Mouse (Mus musculus) hindbrain, embryonic 15.5 days (tissue): ENCODE data around the gene Ccl1. TPM values are rescaled to one million over a fixed set of nuclear protein-coding genes. Genes with fewer than 3 reads are reported as not detected.
A peak's percentile ranks its signal among the peaks of the same experiment; 100 is the strongest.

Source experiments
- ATAC-seq: fragments of 200-750 bp; cut with Nextera tagmentation; 2 replicates; pipeline ENCODE4 v1.8.0; 2017; ENCODE audit warnings: low read depth, moderate number of reproducible peaks, moderate TSS enrichment; ENCODE audit not compliant: low FRiP score
- H3K27ac ChIP-seq: fragments of 300-500 bp; sonication (generic); replicated peaks from 2 replicates; pipeline ENCODE4 v1.5.1; 2015; ENCODE audit warnings: mild to moderate bottlenecking, inconsistent platforms
- H3K27me3 ChIP-seq: fragments of 300-500 bp; sonication (generic); 2 replicates; pipeline ENCODE4 v1.6.1; 2015; ENCODE audit warnings: control low read depth, inconsistent platforms
- H3K36me3 ChIP-seq: fragments of 300-500 bp; sonication (generic); 2 replicates; pipeline ENCODE4 v1.6.1; 2015; ENCODE audit warnings: control low read depth, inconsistent platforms
- H3K4me1 ChIP-seq: fragments of 300-500 bp; sonication (generic); replicated peaks from 2 replicates; pipeline ENCODE4 v1.6.1; 2015; ENCODE audit warnings: control low read depth, inconsistent platforms
- H3K4me2 ChIP-seq: fragments of 300-500 bp; sonication (generic); 2 replicates; pipeline ENCODE4 v1.6.1; 2015; ENCODE audit warnings: moderate library complexity, mild to moderate bottlenecking, inconsistent platforms
- H3K4me3 ChIP-seq: fragments of 300-500 bp; sonication (generic); 2 replicates; pipeline ENCODE4 v1.5.1; 2015; ENCODE audit warnings: mild to moderate bottlenecking, inconsistent platforms
- H3K9ac ChIP-seq: fragments of 300-500 bp; sonication (generic); 2 replicates; pipeline ENCODE4 v1.6.1; 2015; ENCODE audit warnings: inconsistent platforms
- H3K9me3 ChIP-seq: fragments of 300-500 bp; sonication (generic); 2 replicates; pipeline ENCODE4 v1.6.1; 2016; ENCODE audit warnings: control low read depth, inconsistent platforms
- WGBS: fragments of 180-500 bp; shearing (Covaris S2); methylation state at CpG from one replicate; pipeline ENCODE4 v1.1.7; 2015; 5-methylcytosine and 5-hydroxymethylcytosine counted together
- polyA plus RNA-seq: library from polyadenylated mRNA; unstranded; fragments of >200 nt; fragmentation: Nextera tagmentation; extraction: Ambion mirVana; gene quantifications from 2 replicates; pipeline ENCODE4 v1.2.1, GENCODE M21; 2015

The Ccl1 gene
- polyA plus RNA-seq, 1 experiment from 2014 or later = 0.66 TPM

DNA sequence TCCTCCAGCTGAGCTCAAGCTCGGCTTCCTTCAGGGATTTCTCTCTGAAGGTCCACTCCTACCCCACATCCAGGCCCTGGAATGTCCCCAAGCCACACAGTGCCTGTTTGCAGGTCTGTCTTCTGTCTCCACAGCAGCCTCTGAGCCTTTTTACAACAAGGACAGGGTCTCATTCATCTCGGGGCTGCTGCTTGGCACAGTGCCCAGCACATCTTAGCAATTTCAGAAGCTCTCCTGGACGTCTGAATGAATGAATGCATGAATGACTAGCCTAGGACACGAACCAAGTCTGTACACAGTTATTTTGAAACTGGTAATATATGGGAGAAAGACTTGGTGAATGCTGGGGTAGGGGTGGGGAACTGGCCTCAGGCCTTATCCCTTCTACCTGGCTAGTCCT lies 52.1 kb downstream of the Ccl1 start:
- no peak overlapping the region for H3K4me3 ChIP-seq
- no peak overlapping the region for H3K27ac ChIP-seq
- 25% methylated on average over 4 of the region's 4 CpGs for WGBS
- no peaks in the 10 kb centered on the region for H3K9me3 ChIP-seq
- H3K4me1 ChIP-seq = peaks cover 16% of the 10 kb centered on the region
- H3K36me3 ChIP-seq = no peaks in the 10 kb centered on the region
- H3K4me2 ChIP-seq = no peak overlapping the region
- no peak for ATAC-seq
- H3K27me3 ChIP-seq = no peaks in the 10 kb centered on the region
- H3K9ac ChIP-seq = no peak overlapping the region

DNA sequence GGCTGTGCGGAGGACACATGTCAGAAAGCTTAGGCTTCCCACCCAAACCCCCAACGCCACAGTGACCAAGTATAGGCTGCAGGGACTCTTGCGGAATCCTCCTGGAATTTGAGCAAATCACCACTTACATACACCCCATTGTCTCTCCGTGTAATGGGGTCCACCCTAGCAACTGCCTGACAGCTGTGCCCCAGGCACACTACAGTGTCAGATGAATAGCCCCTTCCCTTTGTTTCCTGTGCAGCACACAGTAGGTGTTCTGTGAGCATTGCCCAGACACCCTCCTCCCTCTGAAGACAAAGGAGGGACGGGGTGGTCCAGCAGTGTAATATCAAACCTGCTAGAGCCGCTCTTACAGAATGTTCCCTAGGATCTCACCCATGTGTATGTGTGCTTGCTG lies 54.2 kb downstream of the Ccl1 start:
- Histone ChIP-seq H3K9ac (no peak overlapping the region), H3K4me2 (no peak overlapping the region), H3K27me3 (no peaks in the 10 kb centered on the region), H3K9me3 (no peaks in the 10 kb centered on the region), H3K27ac (no peak overlapping the region), H3K36me3 (no peaks in the 10 kb centered on the region), H3K4me1 (peaks cover 16% of the 10 kb centered on the region), H3K4me3 (no peak overlapping the region)
- ATAC-seq = no peak
- 25% methylated on average over 6 of the region's 6 CpGs for WGBS

- Histone ChIP-seq H3K4me3 (no peak overlapping the region), H3K4me2 (no peak overlapping the region), H3K36me3 (no peaks in the 10 kb centered on the region), H3K27ac (no peak overlapping the region), H3K9ac (no peak overlapping the region), H3K9me3 (no peaks in the 10 kb centered on the region), H3K27me3 (no peaks in the 10 kb centered on the region), H3K4me1 (peaks cover 11% of the 10 kb centered on the region)
- WGBS = 67% methylated on average over 6 of the region's 6 CpGs
- no peak for ATAC-seq
These were observed 55.5 kb downstream of the Ccl1 start for GRCm38 (mm10) chr11:82249945-82250344.

GRCm38 (mm10) chr11:82237439-82237838 lies 68.1 kb downstream of the Ccl1 start:
- H3K9me3 ChIP-seq = no peaks in the 10 kb centered on the region
- no peak overlapping the region for H3K9ac ChIP-seq
- H3K27ac ChIP-seq = no peak overlapping the region
- peak; percentile 38; the same call in 1 of the 2 replicates for ATAC-seq
- H3K36me3 ChIP-seq = no peaks in the 10 kb centered on the region
- no peak overlapping the region for H3K4me2 ChIP-seq
- WGBS = 50% methylated on average over 5 of the region's 5 CpGs
- peaks cover 15% of the 10 kb centered on the region for H3K4me1 ChIP-seq
- no peak overlapping the region for H3K4me3 ChIP-seq
- H3K27me3 ChIP-seq = no peaks in the 10 kb centered on the region

DNA sequence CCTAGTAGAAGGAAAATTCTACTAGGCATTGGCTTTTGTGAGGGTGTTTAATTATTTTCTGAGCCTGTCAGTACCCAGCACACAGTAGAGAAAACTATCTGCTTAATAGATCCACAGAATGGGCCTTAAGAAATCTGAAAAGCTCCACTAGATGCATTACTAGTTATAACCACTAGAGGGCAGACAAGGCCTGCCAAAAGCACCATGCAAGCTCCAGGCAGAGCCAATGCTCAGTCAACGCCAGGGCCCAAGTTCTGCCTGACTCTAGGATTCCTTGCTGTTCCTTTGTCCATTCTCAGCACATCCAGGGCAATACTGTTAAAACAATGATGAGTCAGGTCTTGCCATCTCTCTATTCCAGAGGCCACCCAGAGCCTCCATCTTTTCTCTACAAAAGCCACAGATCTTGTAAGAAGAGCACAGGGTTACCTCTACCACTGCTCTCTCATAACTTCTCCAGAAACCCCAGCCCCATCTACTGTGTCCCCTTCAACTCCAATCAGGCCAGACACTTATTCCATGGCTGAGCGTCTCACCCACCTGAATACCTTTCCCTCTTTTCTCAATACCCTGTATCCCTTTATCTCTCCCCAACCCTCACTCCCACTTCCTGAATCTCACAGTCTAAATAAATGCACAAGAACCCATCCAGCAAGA lies 69.8 kb downstream of the Ccl1 start:
- H3K36me3 ChIP-seq = no peaks in the 10 kb centered on the region
- no peaks in the 10 kb centered on the region for H3K9me3 ChIP-seq
- H3K27me3 ChIP-seq = 0 out of 2 replicates have a peak, but pooled peaks cover 4% of the 10 kb centered on the region

DNA sequence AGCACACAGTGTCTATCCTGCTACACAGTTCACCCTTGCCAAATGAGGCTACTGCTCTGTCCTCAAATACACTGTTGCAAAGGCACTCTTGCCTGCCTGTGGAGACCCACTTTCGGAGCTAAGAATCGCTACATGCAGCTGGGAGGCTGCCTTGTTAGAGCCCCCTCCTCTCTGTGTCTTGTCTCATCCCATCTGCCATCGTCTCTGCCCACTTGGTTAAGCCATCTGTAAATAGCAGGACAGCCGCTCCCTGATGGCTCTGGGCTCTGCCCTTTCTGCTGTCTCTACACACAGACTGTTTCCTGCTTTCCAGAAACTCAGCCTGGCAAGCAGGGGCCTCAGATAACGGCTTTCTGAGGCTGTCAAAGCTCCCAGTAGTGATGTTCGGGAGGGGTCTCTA lies 71.5 kb downstream of the Ccl1 start:
- H3K36me3 ChIP-seq = no peaks in the 10 kb centered on the region
- 61% methylated on average over 6 of the region's 6 CpGs for WGBS
- no peaks in the 10 kb centered on the region for H3K9me3 ChIP-seq
- peaks cover 15% of the 10 kb centered on the region for H3K4me1 ChIP-seq
- H3K4me3 ChIP-seq = no peak overlapping the region
- no peak for ATAC-seq
- 0 out of 2 replicates have a peak, but pooled peaks cover 4% of the 10 kb centered on the region for H3K27me3 ChIP-seq
- H3K4me2 ChIP-seq = no peak overlapping the region
- H3K27ac ChIP-seq = no peak overlapping the region
- H3K9ac ChIP-seq = no peak overlapping the region

More for the DNA sequence above, 69.8 kb downstream of the Ccl1 start:
- H3K4me1 ChIP-seq = peaks cover 15% of the 10 kb centered on the region
- peak; percentile 78; the same call in 1 of the 2 replicates for ATAC-seq
- 39% methylated on average over 2 of the region's 2 CpGs for WGBS
- H3K9ac ChIP-seq = no peak overlapping the region
- H3K4me2 ChIP-seq = no peak overlapping the region
- no peak overlapping the region for H3K27ac ChIP-seq
- no peak overlapping the region for H3K4me3 ChIP-seq

DNA sequence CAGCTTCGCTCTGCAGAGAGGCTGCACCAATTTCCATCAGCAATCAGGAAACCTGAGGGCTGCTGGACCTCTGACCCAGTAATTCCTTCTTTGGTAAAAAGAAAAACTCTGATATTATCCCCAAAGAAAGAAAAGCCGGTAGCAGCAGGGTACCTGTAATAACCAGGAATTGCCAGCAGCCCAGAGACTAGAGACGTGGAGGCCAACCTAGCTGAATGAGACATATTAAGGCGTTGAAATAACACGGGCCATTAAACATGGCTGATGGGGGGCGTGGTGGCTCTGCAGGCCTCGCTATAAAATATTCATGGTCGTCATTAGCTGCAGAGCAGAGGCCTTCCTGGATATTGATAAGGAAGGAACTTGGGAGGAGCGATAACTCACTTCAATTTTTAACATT lies 78.5 kb downstream of the Ccl1 start:
- ATAC-seq = no peak
- Histone ChIP-seq H3K4me2 (no peak overlapping the region), H3K4me3 (no peak overlapping the region), H3K9ac (no peak overlapping the region), H3K36me3 (no peaks in the 10 kb centered on the region), H3K9me3 (no peaks in the 10 kb centered on the region), H3K27me3 (0 out of 2 replicates have a peak, but pooled peaks cover 4% of the 10 kb centered on the region), H3K27ac (no peak overlapping the region), H3K4me1 (no peaks in the 10 kb centered on the region)
- 50% methylated on average over 9 of the region's 9 CpGs for WGBS

DNA sequence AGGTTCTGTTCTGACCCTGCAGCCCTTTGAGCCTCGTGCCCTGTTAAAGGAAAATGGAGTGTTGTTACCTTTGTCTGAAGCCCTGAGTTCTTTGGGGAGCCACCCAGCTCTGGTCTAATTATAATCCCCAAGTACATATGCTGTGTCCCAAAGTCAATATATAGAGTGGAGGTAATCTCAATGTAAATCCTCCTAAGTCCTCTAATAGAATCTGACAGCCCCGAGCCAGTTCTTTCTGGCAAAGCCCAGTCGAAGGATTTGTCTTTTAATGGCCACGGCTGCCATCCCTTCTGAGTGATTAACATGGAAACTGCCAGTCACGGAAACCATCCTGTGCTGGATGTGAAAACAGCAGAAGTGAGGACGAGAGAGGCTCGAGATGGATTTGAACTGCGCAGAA lies 79.6 kb downstream of the Ccl1 start:
- H3K4me1 ChIP-seq = no peaks in the 10 kb centered on the region
- no peak overlapping the region for H3K27ac ChIP-seq
- 50% methylated on average over 8 of the region's 8 CpGs for WGBS
- H3K9ac ChIP-seq = no peak overlapping the region
- no peak overlapping the region for H3K4me2 ChIP-seq
- no peak for ATAC-seq
- no peaks in the 10 kb centered on the region for H3K36me3 ChIP-seq
- no peaks in the 10 kb centered on the region for H3K9me3 ChIP-seq
- H3K27me3 ChIP-seq = 0 out of 2 replicates have a peak, but pooled peaks cover 1% of the 10 kb centered on the region
- H3K4me3 ChIP-seq = no peak overlapping the region

GRCm38 (mm10) chr11:82216531-82216930 lies 89.0 kb downstream of the Ccl1 start:
- no peaks in the 10 kb centered on the region for H3K4me1 ChIP-seq
- 35% methylated on average over 2 of the region's 2 CpGs for WGBS
- H3K27me3 ChIP-seq = no peaks in the 10 kb centered on the region
- ATAC-seq = no peak
- H3K4me2 ChIP-seq = no peak overlapping the region
- no peak overlapping the region for H3K27ac ChIP-seq
- no peaks in the 10 kb centered on the region for H3K9me3 ChIP-seq
- H3K9ac ChIP-seq = no peak overlapping the region
- no peaks in the 10 kb centered on the region for H3K36me3 ChIP-seq
- no peak overlapping the region for H3K4me3 ChIP-seq

- Histone ChIP-seq H3K9me3 (no peaks in the 10 kb centered on the region), H3K36me3 (no peaks in the 10 kb centered on the region), H3K9ac (no peak overlapping the region), H3K4me2 (no peak overlapping the region), H3K27ac (no peak overlapping the region), H3K4me3 (no peak overlapping the region), H3K27me3 (no peaks in the 10 kb centered on the region), H3K4me1 (no peaks in the 10 kb centered on the region)
- 73% methylated on average over 4 of the region's 4 CpGs for WGBS
- no peak for ATAC-seq
These were observed 91.1 kb downstream of the Ccl1 start for GRCm38 (mm10) chr11:82214405-82214804.

DNA sequence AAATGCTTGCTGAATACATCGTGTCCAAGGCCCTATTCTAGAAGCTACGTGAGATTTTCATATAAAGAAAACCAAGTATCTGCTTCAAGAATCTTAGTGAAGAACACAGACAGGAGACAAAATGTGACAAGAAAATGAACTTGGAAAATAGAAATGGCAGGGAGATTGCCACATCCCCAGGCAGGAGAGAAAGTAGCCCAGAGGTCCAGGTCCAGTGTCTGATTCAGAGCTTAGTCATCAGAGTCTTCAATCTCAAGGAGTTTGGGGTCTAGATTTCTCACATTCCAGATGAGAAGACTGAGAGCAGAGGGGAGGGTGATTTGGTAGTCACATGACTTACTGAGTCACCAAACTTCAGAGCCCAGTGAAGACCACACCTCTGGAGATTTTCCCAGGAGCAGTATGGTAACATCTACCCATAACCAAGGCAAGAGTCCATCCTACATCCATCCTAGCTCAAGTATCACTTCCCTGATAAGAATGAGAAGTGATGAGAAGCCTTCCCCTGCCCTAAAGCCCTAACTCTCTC lies 98.5 kb downstream of the Ccl1 start:
- Histone ChIP-seq H3K9ac (no peak overlapping the region), H3K27ac (no peak overlapping the region), H3K4me3 (no peak overlapping the region), H3K4me2 (no peak overlapping the region), H3K9me3 (no peaks in the 10 kb centered on the region), H3K27me3 (no peaks in the 10 kb centered on the region), H3K4me1 (no peaks in the 10 kb centered on the region), H3K36me3 (no peaks in the 10 kb centered on the region)
- ATAC-seq = no peak
- 92% methylated on average over 2 of the region's 2 CpGs for WGBS

DNA sequence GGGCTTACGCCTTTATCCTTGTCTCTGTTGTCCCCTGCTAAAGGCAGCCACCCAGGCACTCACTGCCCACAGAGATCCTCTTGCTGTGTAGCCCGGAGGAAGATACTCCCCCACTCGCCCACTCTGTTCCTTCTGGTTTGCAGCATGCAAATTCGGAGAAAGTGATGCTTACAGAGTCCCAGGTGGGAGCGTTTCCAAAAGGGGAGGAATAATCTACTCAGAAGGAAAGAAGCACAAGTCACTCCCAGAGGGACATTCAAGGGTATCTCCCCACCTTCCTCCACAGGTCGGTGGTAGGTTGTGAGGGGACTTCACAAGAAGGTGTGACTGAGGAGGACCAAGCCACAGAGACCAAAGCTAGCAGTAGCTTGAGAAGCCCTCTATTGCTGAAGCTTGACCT lies 100.3 kb downstream of the Ccl1 start:
- Histone ChIP-seq H3K4me1 (no peaks in the 10 kb centered on the region), H3K27me3 (no peaks in the 10 kb centered on the region), H3K27ac (no peak overlapping the region), H3K36me3 (no peaks in the 10 kb centered on the region), H3K4me3 (no peak overlapping the region), H3K9me3 (no peaks in the 10 kb centered on the region), H3K4me2 (no peak overlapping the region), H3K9ac (no peak overlapping the region)
- 94% methylated on average over 6 of the region's 6 CpGs for WGBS
- ATAC-seq = no peak

GRCm38 (mm10) chr11:82203706-82204105 lies 101.8 kb downstream of the Ccl1 start:
- H3K27ac ChIP-seq = no peak overlapping the region
- H3K4me2 ChIP-seq = no peak overlapping the region
- H3K4me1 ChIP-seq = no peaks in the 10 kb centered on the region
- no peaks in the 10 kb centered on the region for H3K36me3 ChIP-seq
- no peaks in the 10 kb centered on the region for H3K27me3 ChIP-seq
- H3K9me3 ChIP-seq = no peaks in the 10 kb centered on the region
- no peak for ATAC-seq
- WGBS = 87% methylated on average over 3 of the region's 3 CpGs
- H3K9ac ChIP-seq = no peak overlapping the region
- no peak overlapping the region for H3K4me3 ChIP-seq
